Mouse (Mus musculus) forebrain, embryonic 14.5 days (tissue): Measurements from ENCODE around the gene Mindy4. TPM values are rescaled to one million over a fixed set of nuclear protein-coding genes. Genes with fewer than 3 reads are reported as not detected.

Source experiments
- ATAC-seq: fragments of 200-750 bp; cut with Nextera tagmentation; 2 replicates; pipeline ENCODE4 v1.8.0; 2017; ENCODE audit warnings: mild to moderate bottlenecking, moderate library complexity
- DNase-seq: peaks from one replicate; pipeline ENCODE4 v3.0.0-alpha.2; 2015; ENCODE audit warnings: low spot score
- H3K27ac ChIP-seq: fragments of 300-500 bp; sonication (generic); 2 replicates; pipeline ENCODE4 v1.5.1; 2014; ENCODE audit warnings: low read depth, mild to moderate bottlenecking, control low read depth, low read length, moderate library complexity
- H3K27me3 ChIP-seq: fragments of 300-500 bp; sonication (generic); replicated peaks from 2 replicates; pipeline ENCODE4 v1.6.1; 2014; ENCODE audit warnings: low read length, control low read depth, mixed read lengths; ENCODE audit not compliant: control insufficient read depth, insufficient read depth
- H3K36me3 ChIP-seq: fragments of 300-500 bp; sonication (generic); 2 replicates; pipeline ENCODE4 v1.6.1; 2014; ENCODE audit warnings: low read length, control low read depth; ENCODE audit not compliant: control insufficient read depth, insufficient read depth
- H3K4me1 ChIP-seq: fragments of 300-500 bp; sonication (generic); 2 replicates; pipeline ENCODE4 v1.6.1; 2014; ENCODE audit warnings: antibody characterized with exemption, low read length, control low read depth; ENCODE audit not compliant: control insufficient read depth, insufficient read depth
- H3K4me2 ChIP-seq: fragments of 300-500 bp; sonication (generic); 2 replicates; pipeline ENCODE4 v1.6.1; 2014; ENCODE audit warnings: mild to moderate bottlenecking, control low read depth, low read length
- H3K4me3 ChIP-seq: fragments of 300-500 bp; sonication (generic); 2 replicates; pipeline ENCODE4 v1.5.1; 2014; ENCODE audit warnings: low read depth, low read length, control low read depth
- H3K9ac ChIP-seq: fragments of 300-500 bp; sonication (generic); 2 replicates; pipeline ENCODE4 v1.6.1; 2014; ENCODE audit warnings: mild to moderate bottlenecking, low read length, control low read depth, moderate library complexity
- H3K9me3 ChIP-seq: fragments of 300-500 bp; sonication (generic); replicated peaks from 2 replicates; pipeline ENCODE4 v1.6.1; 2016; ENCODE audit warnings: low read length, control low read depth, mixed read lengths; ENCODE audit not compliant: control insufficient read depth
- WGBS: fragments of 180-500 bp; shearing (Covaris S2); extraction: QIAGEN DNeasy Blood & Tissue Kit; methylation state at CpG from one replicate; pipeline ENCODE4 v1.1.7; 2014; 5-methylcytosine and 5-hydroxymethylcytosine counted together
- polyA plus RNA-seq: library from polyadenylated mRNA; unstranded; fragments of >200 nt; fragmentation: Nextera tagmentation; extraction: Ambion mirVana; gene quantifications from 2 replicates; pipeline ENCODE4 v1.2.1, GENCODE M21; 2014

Mindy4 gene
- polyA plus RNA-seq, 1 experiment from 2014 or later, result 18.6 TPM

- no peak overlapping the region for H3K9ac ChIP-seq
- no peak overlapping the region for H3K4me3 ChIP-seq
- H3K4me2 ChIP-seq, result no peak overlapping the region
- ATAC-seq, result no peak
- 0 out of 2 replicates have a peak, but pooled peaks cover 7% of the 10 kb centered on the region for H3K36me3 ChIP-seq
- H3K4me1 ChIP-seq, result no peaks in the 10 kb centered on the region
- H3K9me3 ChIP-seq, result no peaks in the 10 kb centered on the region
- no peak overlapping the region for H3K27ac ChIP-seq
- H3K27me3 ChIP-seq, result no peaks in the 10 kb centered on the region
- DNase-seq, result no peak
- WGBS, result 83% methylated on average over 14 of the region's 14 CpGs
Observed at GRCm38 (mm10) chr6:55319585-55320551, 116.7 kb downstream of the Mindy4 start.

- Histone ChIP-seq H3K4me3 (no peak overlapping the region), H3K9ac (no peak overlapping the region), H3K36me3 (0 out of 2 replicates have a peak, but pooled peaks cover 7% of the 10 kb centered on the region), H3K4me1 (no peaks in the 10 kb centered on the region), H3K27me3 (no peaks in the 10 kb centered on the region), H3K9me3 (no peaks in the 10 kb centered on the region), H3K4me2 (no peak overlapping the region), H3K27ac (no peak overlapping the region)
- ATAC-seq, result no peak
- 82% methylated on average over 4 of the region's 4 CpGs for WGBS
- no peak for DNase-seq
Observed at GRCm38 (mm10) chr6:55320894-55321293, 117.7 kb downstream of the Mindy4 start.

DNA sequence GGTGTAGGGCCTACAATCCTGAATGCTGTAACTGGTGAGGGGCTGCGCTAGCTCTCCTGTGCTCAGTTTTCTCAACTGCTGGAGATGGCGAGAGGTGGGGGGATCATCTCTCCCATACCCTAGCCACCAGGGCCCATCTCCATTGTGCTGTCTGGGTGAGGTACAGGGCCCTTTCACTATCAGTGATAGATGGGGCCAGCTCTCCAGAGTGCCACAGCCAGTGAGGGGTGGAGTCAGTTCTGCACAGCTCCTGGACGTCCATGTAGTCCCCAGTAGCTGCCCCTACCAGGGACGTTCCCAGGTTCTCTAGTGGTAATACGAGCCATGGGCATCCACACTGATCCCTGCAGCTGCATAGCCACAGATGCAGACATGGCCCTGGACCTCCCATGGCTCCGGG lies 118.3 kb downstream of the Mindy4 start:
- H3K36me3 ChIP-seq, result 0 out of 2 replicates have a peak, but pooled peaks cover 7% of the 10 kb centered on the region
- H3K9me3 ChIP-seq, result no peaks in the 10 kb centered on the region
- no peak overlapping the region for H3K4me2 ChIP-seq
- H3K4me3 ChIP-seq, result no peak overlapping the region
- WGBS, result 76% methylated on average over 6 of the region's 6 CpGs
- H3K9ac ChIP-seq, result no peak overlapping the region
- no peak overlapping the region for H3K27ac ChIP-seq
- DNase-seq (no peak), ATAC-seq (no peak)
- no peaks in the 10 kb centered on the region for H3K4me1 ChIP-seq
- no peaks in the 10 kb centered on the region for H3K27me3 ChIP-seq

DNA sequence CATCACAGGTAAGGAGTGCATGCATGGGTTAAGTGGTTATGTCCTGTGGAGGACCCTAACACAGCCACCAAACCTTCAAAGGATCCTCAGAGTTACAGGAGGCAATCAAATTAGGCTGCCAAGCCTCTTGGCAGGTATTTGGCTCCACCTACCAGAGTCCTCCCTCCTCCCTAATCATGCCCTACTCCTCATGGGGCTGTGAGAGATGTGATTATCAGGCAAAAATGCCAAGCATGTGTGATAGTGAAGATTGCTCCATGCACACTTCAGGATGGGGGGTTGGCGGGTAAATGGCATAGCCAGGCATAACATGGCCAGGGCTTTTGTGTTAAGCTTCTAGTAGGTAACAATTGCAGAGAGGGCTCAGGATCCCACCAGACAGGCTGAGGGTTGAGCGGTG lies 119.8 kb downstream of the Mindy4 start:
- no peak overlapping the region for H3K4me2 ChIP-seq
- WGBS, result 88% methylated on average over 2 of the region's 2 CpGs
- no peaks in the 10 kb centered on the region for H3K4me1 ChIP-seq
- no peak overlapping the region for H3K4me3 ChIP-seq
- no peaks in the 10 kb centered on the region for H3K9me3 ChIP-seq
- H3K27ac ChIP-seq, result no peak overlapping the region
- H3K36me3 ChIP-seq, result 0 out of 2 replicates have a peak, but pooled peaks cover 7% of the 10 kb centered on the region
- no peak overlapping the region for H3K9ac ChIP-seq
- ATAC-seq (no peak), DNase-seq (no peak)
- no peaks in the 10 kb centered on the region for H3K27me3 ChIP-seq

GRCm38 (mm10) chr6:55323908-55324634 lies 120.9 kb downstream of the Mindy4 start:
- Histone ChIP-seq H3K9ac (no peak overlapping the region), H3K4me3 (no peak overlapping the region), H3K9me3 (no peaks in the 10 kb centered on the region), H3K36me3 (no peaks in the 10 kb centered on the region), H3K27me3 (no peaks in the 10 kb centered on the region), H3K4me1 (no peaks in the 10 kb centered on the region), H3K27ac (no peak overlapping the region), H3K4me2 (no peak overlapping the region)
- ATAC-seq (no peak), DNase-seq (no peak)
- 93% methylated on average over 17 of the region's 17 CpGs for WGBS

GRCm38 (mm10) chr6:55324785-55325184 lies 121.6 kb downstream of the Mindy4 start:
- Histone ChIP-seq H3K4me3 (no peak overlapping the region), H3K36me3 (no peaks in the 10 kb centered on the region), H3K9me3 (no peaks in the 10 kb centered on the region), H3K4me1 (no peaks in the 10 kb centered on the region), H3K27ac (no peak overlapping the region), H3K4me2 (no peak overlapping the region), H3K27me3 (no peaks in the 10 kb centered on the region), H3K9ac (no peak overlapping the region)
- WGBS, result 72% methylated on average over 1 of the region's 1 CpGs
- DNase-seq (no peak), ATAC-seq (no peak)

- no peaks in the 10 kb centered on the region for H3K36me3 ChIP-seq
- no peak overlapping the region for H3K9ac ChIP-seq
- no peak overlapping the region for H3K4me2 ChIP-seq
- H3K27ac ChIP-seq, result no peak overlapping the region
- no peaks in the 10 kb centered on the region for H3K27me3 ChIP-seq
- H3K9me3 ChIP-seq, result no peaks in the 10 kb centered on the region
- no peak for DNase-seq
- no peaks in the 10 kb centered on the region for H3K4me1 ChIP-seq
- 78% methylated on average over 4 of the region's 4 CpGs for WGBS
- H3K4me3 ChIP-seq, result no peak overlapping the region
- ATAC-seq, result no peak
Observed at GRCm38 (mm10) chr6:55326299-55326698, 123.1 kb downstream of the Mindy4 start.

- H3K4me2 ChIP-seq, result no peak overlapping the region
- H3K4me1 ChIP-seq, result peaks cover 5% of the 10 kb centered on the region; the same call in 1 of the 2 replicates
- 88% methylated on average over 13 of the region's 13 CpGs for WGBS
- ATAC-seq (no peak), DNase-seq (no peak)
- no peaks in the 10 kb centered on the region for H3K36me3 ChIP-seq
- H3K27ac ChIP-seq, result no peak overlapping the region
- no peaks in the 10 kb centered on the region for H3K27me3 ChIP-seq
- H3K9me3 ChIP-seq, result no peaks in the 10 kb centered on the region
- H3K4me3 ChIP-seq, result no peak overlapping the region
- no peak overlapping the region for H3K9ac ChIP-seq
Observed at GRCm38 (mm10) chr6:55327326-55327725, 124.1 kb downstream of the Mindy4 start.
